Comparison of ENCODE assay signal across 19 mouse cellular contexts in genomic region chr2:169812055-169812454, GRCm38 (mm10).
DNase-seq lines count a peak whose midpoint lies in the region; ATAC-seq and TF ChIP-seq lines count a peak whose summit lies in the region.
"Had no signal": no experiment of that assay in that cellular context is flagged by ENCODE, and none has a peak within 500 bp of the region (broad histone marks: within the 10 kb centered on the region; RNA-seq: fewer than 3 reads in every experiment).

No protein-coding gene starts in this region.

- WGBS in midbrain, embryonic 14.5 days, result 67% methylated on average over 8 of the region's 8 CpGs
- WGBS in midbrain, embryonic 13.5 days, result 87% methylated on average over 8 of the region's 8 CpGs
- 67% methylated on average over 8 of the region's 8 CpGs for WGBS in hindbrain, postnatal 0 days
- 57% methylated on average over 8 of the region's 8 CpGs for WGBS in neural tube, embryonic 13.5 days
- WGBS in heart, embryonic 11.5 days (ENCODE audit: insufficient replicate concordance), result 89% methylated on average over 8 of the region's 8 CpGs

- no peak for TF ChIP-seq CTCF in hindbrain, postnatal 0 days (IDR thresholded peaks at IDR 0.05; ENCODE audit: low read depth)

- H3K4me1 ChIP-seq in midbrain, embryonic 14.5 days (ENCODE audit: control insufficient read depth, insufficient read depth, low read length), result peaks cover 8% of the 10 kb centered on the region; the same call in 1 of the 2 replicates
- H3K4me1 ChIP-seq in midbrain, embryonic 13.5 days (replicated peaks), result peaks cover 21% of the 10 kb centered on the region
- H3K4me1 ChIP-seq in hindbrain, postnatal 0 days (ENCODE audit: insufficient read depth, low read length), result peaks cover 11% of the 10 kb centered on the region
- peaks cover 55% of the 10 kb centered on the region for H3K4me1 ChIP-seq in neural tube, embryonic 13.5 days (replicated peaks)
- no peaks in the 10 kb centered on the region for H3K4me1 ChIP-seq in heart, embryonic 11.5 days (ENCODE audit: control insufficient read depth, insufficient read depth, low read length)
- H3K4me1 ChIP-seq: embryonic facial prominence, embryonic 15.5 days; intestine, embryonic 15.5 days had no signal

- no peak overlapping the region for H3K4me3 ChIP-seq in midbrain, embryonic 14.5 days (replicated peaks; ENCODE audit: low read depth, low read length)
- no peak overlapping the region for H3K4me3 ChIP-seq in midbrain, embryonic 13.5 days (replicated peaks)
- no peak overlapping the region for H3K4me3 ChIP-seq in hindbrain, postnatal 0 days (ENCODE audit: low read length)
- H3K4me3 ChIP-seq in neural tube, embryonic 13.5 days, result no peak overlapping the region
- no peak overlapping the region for H3K4me3 ChIP-seq in heart, embryonic 11.5 days (ENCODE audit: low read depth, low read length)
- H3K4me3 ChIP-seq: embryonic facial prominence, embryonic 15.5 days; erythroblast, embryonic 14.5 days; forebrain, embryonic 15.5 days; heart, adult 2 months; heart, embryonic 12.5 days; intestine, embryonic 15.5 days had no signal

- no peaks in the 10 kb centered on the region for H3K9me3 ChIP-seq in midbrain, embryonic 14.5 days (ENCODE audit: control insufficient read depth, low read length)
- no peaks in the 10 kb centered on the region for H3K9me3 ChIP-seq in midbrain, embryonic 13.5 days
- no peaks in the 10 kb centered on the region for H3K9me3 ChIP-seq in hindbrain, postnatal 0 days (ENCODE audit: low read length)
- H3K9me3 ChIP-seq in neural tube, embryonic 13.5 days, result no peaks in the 10 kb centered on the region
- no peaks in the 10 kb centered on the region for H3K9me3 ChIP-seq in heart, embryonic 11.5 days (replicated peaks; ENCODE audit: control insufficient read depth, low read length)
- H3K9me3 ChIP-seq: embryonic facial prominence, embryonic 15.5 days; forebrain, embryonic 15.5 days; heart, embryonic 12.5 days; intestine, embryonic 15.5 days had no signal

- no peak overlapping the region for H3K9ac ChIP-seq in midbrain, embryonic 14.5 days (replicated peaks; ENCODE audit: low read length)
- H3K9ac ChIP-seq in midbrain, embryonic 13.5 days (replicated peaks), result no peak overlapping the region
- no peak overlapping the region for H3K9ac ChIP-seq in hindbrain, postnatal 0 days (replicated peaks; ENCODE audit: low read length)
- no peak overlapping the region for H3K9ac ChIP-seq in neural tube, embryonic 13.5 days
- no peak overlapping the region for H3K9ac ChIP-seq in heart, embryonic 11.5 days (ENCODE audit: low read depth, low read length)
- H3K9ac ChIP-seq: embryonic facial prominence, embryonic 15.5 days; forebrain, embryonic 15.5 days; heart, embryonic 12.5 days; intestine, embryonic 15.5 days had no signal

- H3K27ac ChIP-seq in midbrain, embryonic 14.5 days (replicated peaks; ENCODE audit: low read depth, low read length), result no peak overlapping the region
- no peak overlapping the region for H3K27ac ChIP-seq in midbrain, embryonic 13.5 days
- no peak overlapping the region for H3K27ac ChIP-seq in hindbrain, postnatal 0 days
- peak overlapping the region; percentile 81 for H3K27ac ChIP-seq in neural tube, embryonic 13.5 days (replicated peaks)
- no peak overlapping the region for H3K27ac ChIP-seq in heart, embryonic 11.5 days (ENCODE audit: low read depth, low read length)
- H3K27ac ChIP-seq: embryonic facial prominence, embryonic 15.5 days; forebrain, embryonic 15.5 days; heart, adult 2 months; intestine, embryonic 15.5 days had no signal

- ATAC-seq in midbrain, embryonic 14.5 days (ENCODE audit: low FRiP score, low TSS enrichment), result no peak
- ATAC-seq in midbrain, embryonic 13.5 days, result no peak
- no peak for ATAC-seq in hindbrain, postnatal 0 days
- peak; percentile 72 for ATAC-seq in neural tube, embryonic 13.5 days (ENCODE audit: low read depth)
- no peak for ATAC-seq in heart, embryonic 11.5 days (replicated peaks; ENCODE audit: insufficient number of reproducible peaks, low FRiP score, low TSS enrichment)
- ATAC-seq: forebrain, embryonic 15.5 days; intestine, embryonic 15.5 days had no signal

- no peaks in the 10 kb centered on the region for H3K36me3 ChIP-seq in midbrain, embryonic 14.5 days (ENCODE audit: control insufficient read depth, insufficient read depth, low read length)
- no peaks in the 10 kb centered on the region for H3K36me3 ChIP-seq in midbrain, embryonic 13.5 days
- no peaks in the 10 kb centered on the region for H3K36me3 ChIP-seq in hindbrain, postnatal 0 days (ENCODE audit: insufficient read depth, low read length)
- no peaks in the 10 kb centered on the region for H3K36me3 ChIP-seq in neural tube, embryonic 13.5 days
- no peaks in the 10 kb centered on the region for H3K36me3 ChIP-seq in heart, embryonic 11.5 days (ENCODE audit: control insufficient read depth, insufficient read depth, low read length)
- H3K36me3 ChIP-seq: embryonic facial prominence, embryonic 15.5 days; forebrain, embryonic 15.5 days; heart, embryonic 12.5 days; intestine, embryonic 15.5 days had no signal

- peak; percentile 65 for DNase-seq in midbrain, embryonic 14.5 days
- peak; percentile 55 for DNase-seq in hindbrain, postnatal 0 days (ENCODE audit: low spot score)
- DNase-seq in frontal cortex, postnatal 36 days (ENCODE audit: low spot score in 2 of 2), result no peak
- DNase-seq: adrenal gland, adult 2 months; adrenal gland, postnatal 36 days; cerebellum, adult 11 months; cerebellum, adult 8-10 months; cerebellum, postnatal 14 days; embryo, embryonic 11 days; gastrocnemius, postnatal 10 days; heart, adult 2 months had no signal

- H3K27me3 ChIP-seq in midbrain, embryonic 14.5 days (ENCODE audit: control insufficient read depth, insufficient read depth, low read length), result no peaks in the 10 kb centered on the region
- H3K27me3 ChIP-seq in midbrain, embryonic 13.5 days, result no peaks in the 10 kb centered on the region
- no peaks in the 10 kb centered on the region for H3K27me3 ChIP-seq in hindbrain, postnatal 0 days (ENCODE audit: insufficient read depth, low read length)
- H3K27me3 ChIP-seq in neural tube, embryonic 13.5 days, result no peaks in the 10 kb centered on the region
- H3K27me3 ChIP-seq in heart, embryonic 11.5 days (ENCODE audit: control insufficient read depth, insufficient read depth, low read length), result no peaks in the 10 kb centered on the region
- H3K27me3 ChIP-seq: embryonic facial prominence, embryonic 15.5 days; forebrain, embryonic 15.5 days; heart, embryonic 12.5 days; intestine, embryonic 15.5 days had no signal

- no peak overlapping the region for H3K4me2 ChIP-seq in midbrain, embryonic 14.5 days (ENCODE audit: low read length)
- H3K4me2 ChIP-seq in midbrain, embryonic 13.5 days (replicated peaks), result no peak overlapping the region
- no peak overlapping the region for H3K4me2 ChIP-seq in hindbrain, postnatal 0 days (ENCODE audit: low read depth, low read length)
- no peak overlapping the region for H3K4me2 ChIP-seq in neural tube, embryonic 13.5 days
- no peak overlapping the region for H3K4me2 ChIP-seq in heart, embryonic 11.5 days
- H3K4me2 ChIP-seq: embryonic facial prominence, embryonic 15.5 days; forebrain, embryonic 15.5 days; heart, embryonic 12.5 days; intestine, embryonic 15.5 days had no signal

Comparison
In these comparisons a context has a peak if more than half of its experiments do, and no peak if none do; other contexts are left out.
1. DNase-seq: peak in midbrain, embryonic 14.5 days (single experiment) and hindbrain, postnatal 0 days (single experiment); none in frontal cortex, postnatal 36 days (0 of 2).